Mouse (Mus musculus): ENCODE data around the gene Adgra3. TPM values are rescaled to one million over a fixed set of nuclear protein-coding genes. Genes with fewer than 3 reads are reported as not detected.

Gene Adgra3
- total RNA-seq, 2 experiments from 2014 or later, result 13.5 to 23.2 TPM

GRCm38 (mm10) chr5:50034231-50034630, 24.6 kb downstream of the Adgra3 start:
- no peak for DNase-seq
- intact Hi-C loops (cut with DNase I; ENCODE audit: low total_unique reads), result loop anchor here (5.0 kb wide), 1 partner anchor 57 kb away; no protein-coding TSS in a partner anchor

GRCm38 (mm10) chr5:50033660-50034059, 25.1 kb downstream of the Adgra3 start:
- DNase-seq, result no peak
- intact Hi-C loops (cut with DNase I; ENCODE audit: low total_unique reads), result loop anchor here (5.0 kb wide), 1 partner anchor 56 kb away; no protein-coding TSS in a partner anchor

GRCm38 (mm10) chr5:50032332-50032731, 26.5 kb downstream of the Adgra3 start:
- no peak for DNase-seq
- intact Hi-C loops (cut with DNase I; ENCODE audit: low total_unique reads), result loop anchor here (5.0 kb wide), 1 partner anchor 55 kb away; no protein-coding TSS in a partner anchor

GRCm38 (mm10) chr5:50031763-50032272, 27.0 kb downstream of the Adgra3 start:
- intact Hi-C loops (cut with DNase I; ENCODE audit: low total_unique reads), result loop anchor here (5.0 kb wide), 1 partner anchor 55 kb away; no protein-coding TSS in a partner anchor
- DNase-seq, result no peak

GRCm38 (mm10) chr5:50031288-50031687, 27.5 kb downstream of the Adgra3 start:
- DNase-seq, result no peak
- intact Hi-C loops (cut with DNase I; ENCODE audit: low total_unique reads), result loop anchor here (5.0 kb wide), 1 partner anchor 54 kb away; no protein-coding TSS in a partner anchor

GRCm38 (mm10) chr5:50029662-50030061, 29.1 kb downstream of the Adgra3 start:
- intact Hi-C loops (cut with DNase I; ENCODE audit: low total_unique reads), result loop anchor here (5.0 kb wide), 1 partner anchor 52 kb away; no protein-coding TSS in a partner anchor
- DNase-seq, result no peak

GRCm38 (mm10) chr5:50027561-50027960, 31.2 kb downstream of the Adgra3 start:
- DNase-seq, result no peak
- intact Hi-C loops (cut with DNase I; ENCODE audit: low total_unique reads), result no loop called here

- DNase-seq, result no peak
- intact Hi-C loops (cut with DNase I; ENCODE audit: low total_unique reads), result no loop called here
Measured at GRCm38 (mm10) chr5:50027001-50027400, 31.8 kb downstream of the Adgra3 start.

- intact Hi-C loops (cut with DNase I; ENCODE audit: low total_unique reads), result no loop called here
- no peak for DNase-seq
Measured at GRCm38 (mm10) chr5:50026148-50026547, 32.7 kb downstream of the Adgra3 start.

GRCm38 (mm10) chr5:50024097-50024496, 34.7 kb downstream of the Adgra3 start:
- intact Hi-C loops (cut with DNase I; ENCODE audit: low total_unique reads), result no loop called here
- DNase-seq, result no peak

- intact Hi-C loops (cut with DNase I; ENCODE audit: low total_unique reads), result no loop called here
- DNase-seq, result no peak
Measured at GRCm38 (mm10) chr5:50015987-50016587, 42.7 kb downstream of the Adgra3 start.

GRCm38 (mm10) chr5:50015147-50015697, 43.6 kb downstream of the Adgra3 start:
- DNase-seq, result no peak
- intact Hi-C loops (cut with DNase I; ENCODE audit: low total_unique reads), result no loop called here

- intact Hi-C loops (cut with DNase I; ENCODE audit: low total_unique reads), result no loop called here
- no peak for DNase-seq
Measured at GRCm38 (mm10) chr5:50014658-50015057, 44.1 kb downstream of the Adgra3 start.

GRCm38 (mm10) chr5:50013965-50014364, 44.8 kb downstream of the Adgra3 start:
- intact Hi-C loops (cut with DNase I; ENCODE audit: low total_unique reads), result no loop called here
- DNase-seq, result no peak

- DNase-seq, result no peak
- intact Hi-C loops (cut with DNase I; ENCODE audit: low total_unique reads), result no loop called here
Measured at GRCm38 (mm10) chr5:50008841-50009240, 50.0 kb downstream of the Adgra3 start.

GRCm38 (mm10) chr5:50006915-50007658, 51.7 kb downstream of the Adgra3 start:
- no peak for DNase-seq
- intact Hi-C loops (cut with DNase I; ENCODE audit: low total_unique reads), result no loop called here

GRCm38 (mm10) chr5:50002269-50002668, 56.5 kb downstream of the Adgra3 start:
- DNase-seq, result no peak
- intact Hi-C loops (cut with DNase I; ENCODE audit: low total_unique reads), result no loop called here

GRCm38 (mm10) chr5:49999764-50000163, 59.0 kb downstream of the Adgra3 start:
- intact Hi-C loops (cut with DNase I; ENCODE audit: low total_unique reads), result no loop called here
- DNase-seq, result no peak

GRCm38 (mm10) chr5:49997019-49997418, 61.8 kb downstream of the Adgra3 start:
- DNase-seq, result no peak
- intact Hi-C loops (cut with DNase I; ENCODE audit: low total_unique reads), result no loop called here

GRCm38 (mm10) chr5:49996457-49996856, 62.3 kb downstream of the Adgra3 start:
- DNase-seq, result no peak
- intact Hi-C loops (cut with DNase I; ENCODE audit: low total_unique reads), result no loop called here
